Mouse (Mus musculus) heart, adult 9 months (tissue): ENCODE data around the gene Olfr1350.
"Not testable (repeated sequence)": the region's sequence is repeated elsewhere in the genome, so short reads cannot be mapped to it uniquely, and the experiment has no call there.

ENCODE experiments used
- DNase-seq, 2 experiments: peaks; one replicate each; pipeline ENCODE4 v3.0.0; 2022; ENCODE audit warnings: low spot score in 2 of 2

Olfr1350 gene

DNA sequence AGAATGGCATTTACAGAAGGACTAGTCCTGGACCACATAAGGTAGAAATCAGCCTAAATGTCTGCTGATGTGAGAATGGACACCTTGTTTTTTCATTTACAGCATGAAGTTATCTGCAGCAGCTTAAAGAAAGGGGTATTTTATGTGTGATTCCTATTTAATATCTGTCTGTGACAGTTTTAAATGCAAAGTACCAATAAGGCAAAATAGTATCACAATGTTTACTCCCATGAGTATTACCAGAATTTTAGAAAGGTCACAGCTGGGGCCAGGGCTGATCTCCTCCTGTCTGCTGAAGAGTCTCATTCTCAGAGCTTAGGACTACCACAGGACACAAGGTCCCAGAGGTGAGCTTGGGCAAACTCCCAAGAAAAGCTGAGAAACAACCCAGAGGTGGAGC is at the start of gene Olfr1350:
Gene Olfr1350 (plus strand): TSS at position 301 of the 400 bp plus-strand sequence.
- no peak for DNase-seq

DNA sequence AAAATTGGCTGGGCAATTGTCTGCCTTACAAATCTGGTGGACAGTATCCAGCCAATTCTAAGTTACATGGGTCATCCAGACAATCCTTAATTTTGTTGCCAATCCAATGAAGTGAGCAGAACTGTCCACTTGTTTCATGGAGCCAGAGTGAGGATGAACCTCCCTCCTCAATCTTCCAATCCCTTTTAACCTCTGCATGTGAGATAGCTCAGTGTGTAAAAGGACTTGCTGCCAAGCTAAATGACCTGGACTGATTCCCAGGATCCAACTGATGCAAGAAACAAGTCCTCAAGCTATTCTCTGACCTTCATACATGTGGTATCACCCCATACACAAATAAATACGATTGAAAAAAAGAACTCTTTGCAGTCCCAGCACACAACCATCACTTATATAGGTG is 43.0 kb upstream of the Olfr1350 start:
- no peak for DNase-seq

DNA sequence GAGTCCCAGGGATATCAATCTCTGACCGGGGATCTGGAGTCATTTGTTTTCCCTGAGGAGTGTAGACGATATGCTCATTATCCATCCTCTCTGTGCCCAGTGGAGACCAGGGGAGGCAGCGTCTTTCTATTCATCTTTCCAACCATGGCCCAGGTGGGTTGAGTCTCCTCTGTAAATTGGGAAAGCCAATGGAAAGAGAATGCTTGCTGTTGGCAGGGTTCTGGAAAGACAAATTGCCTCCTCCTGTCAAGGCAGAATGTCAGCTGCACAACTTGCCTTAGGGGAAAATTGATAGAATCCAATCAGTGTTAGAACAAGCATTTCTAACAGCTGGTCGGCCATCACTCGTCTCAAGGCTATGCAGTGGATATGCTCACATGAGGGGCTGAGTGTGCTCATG is 41.8 kb upstream of the Olfr1350 start, which contains the start of gene Olfr1349:
Gene Olfr1349 (minus strand): TSS at position 101 of the 400 bp plus-strand sequence.
- DNase-seq = no peak

DNA sequence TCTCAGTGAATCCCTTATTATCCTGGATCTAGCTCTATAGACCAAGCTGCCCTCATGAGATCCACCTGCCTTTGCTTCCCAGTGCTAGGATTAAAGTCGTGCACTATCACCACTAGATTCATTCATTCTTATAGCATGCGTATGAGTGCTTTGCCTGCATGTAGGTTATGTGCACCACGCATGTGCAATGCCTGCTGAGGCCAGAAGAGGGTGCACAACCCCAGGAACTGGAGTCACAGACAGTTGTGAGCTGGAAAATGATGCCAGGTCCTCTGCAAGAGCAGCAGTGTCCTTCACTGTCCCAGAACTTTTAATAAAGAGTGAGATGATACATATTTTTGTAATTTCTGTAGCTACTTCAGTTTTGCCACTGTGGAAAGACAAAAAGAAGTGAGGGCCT is 39.6 kb upstream of the Olfr1350 start:
- no peak for DNase-seq

DNA sequence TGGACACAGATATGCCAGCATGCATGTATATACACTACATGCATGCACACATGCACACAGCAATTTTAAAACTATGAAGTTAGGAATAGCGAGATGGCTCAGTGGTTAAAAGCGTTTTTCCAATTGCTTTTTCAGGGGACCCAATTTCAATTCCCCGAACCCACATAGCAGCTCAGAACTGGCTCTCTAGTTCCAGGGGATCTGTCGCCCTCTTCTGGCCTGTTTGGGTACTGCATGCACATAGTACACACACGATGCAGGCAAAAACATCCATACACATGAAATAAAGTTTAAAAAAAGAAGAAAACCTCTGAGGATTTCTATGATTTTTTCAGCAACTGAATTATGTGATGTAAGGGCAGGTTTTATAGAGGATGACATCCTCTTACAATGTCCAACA is 38.5 kb upstream of the Olfr1350 start:
- no peak for DNase-seq

DNA sequence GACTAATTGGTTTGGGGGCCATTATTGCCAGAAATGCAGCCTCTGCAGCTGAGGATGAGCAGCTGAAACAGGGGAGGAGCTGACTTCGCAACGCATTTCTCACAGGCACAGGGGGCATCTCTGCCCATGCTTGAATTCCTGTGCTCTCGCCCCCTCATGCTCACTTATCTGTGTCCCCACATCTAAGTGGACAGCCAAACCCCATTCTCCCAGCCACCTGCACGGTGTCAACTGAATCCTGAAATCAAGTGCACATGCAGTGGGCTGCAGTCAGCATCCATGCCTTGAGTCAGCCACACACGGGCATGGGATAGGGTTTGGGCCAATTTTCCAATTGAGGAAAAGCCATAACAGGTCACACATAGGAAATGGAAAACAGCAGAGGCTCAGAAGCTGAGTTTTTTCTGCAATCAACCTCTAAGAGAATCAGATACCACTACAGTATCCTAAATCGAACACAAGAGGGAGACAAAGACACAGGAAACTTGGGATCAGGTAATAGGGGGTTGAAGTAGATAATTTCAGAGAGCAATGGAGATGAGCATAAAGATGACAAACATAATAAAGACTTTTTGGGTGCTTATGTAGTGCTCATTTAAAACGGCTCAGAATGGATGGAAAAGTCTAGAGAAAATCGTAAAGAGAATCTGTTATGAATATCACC is 21.6 kb downstream of the Olfr1350 start:
- no peak for DNase-seq

DNA sequence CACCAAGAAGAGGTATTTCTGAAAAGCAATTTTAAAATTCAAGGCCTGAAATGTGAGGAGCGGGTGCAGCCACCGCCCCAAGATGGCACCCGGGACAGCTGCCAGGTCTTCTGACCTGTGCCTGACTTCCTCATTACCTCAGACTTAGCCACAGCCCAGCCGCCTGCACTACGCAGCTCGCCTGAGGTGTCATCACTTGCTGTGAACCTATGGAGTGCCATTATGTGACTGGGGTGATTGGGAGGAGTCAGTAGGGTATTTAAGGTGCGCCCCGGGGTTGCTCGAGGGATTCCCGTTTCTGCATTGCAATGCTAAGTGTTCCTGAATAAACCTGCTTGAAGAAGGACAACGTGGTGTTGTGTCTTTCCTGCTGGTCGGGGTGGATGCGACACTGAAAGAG is 24.1 kb downstream of the Olfr1350 start:
- DNase-seq = not testable (repeated sequence)

DNA sequence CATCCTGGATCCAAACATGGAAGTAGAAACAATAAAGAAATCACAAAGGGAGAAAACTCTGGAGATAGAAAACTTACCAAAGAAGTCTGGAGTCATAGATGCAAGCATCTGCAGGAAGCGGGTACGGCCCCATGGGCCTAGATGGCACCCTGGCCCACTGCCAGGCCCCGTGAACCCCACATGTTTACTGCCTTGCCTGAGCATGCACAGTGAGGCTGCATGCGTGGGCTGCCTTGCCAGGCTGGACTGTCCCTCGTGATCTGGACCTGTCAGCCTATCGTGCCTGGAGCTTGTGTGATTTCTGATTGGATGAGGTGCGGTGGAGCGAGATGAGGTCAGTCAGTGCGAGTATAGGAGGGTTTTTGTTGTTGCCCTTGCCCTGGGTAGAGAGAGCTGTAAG is 38.7 kb downstream of the Olfr1350 start:
- DNase-seq = no peak
